Mouse (Mus musculus): ENCODE measurements around the gene Relch.
A peak's percentile ranks its signal among the peaks of the same experiment; 100 is the strongest.

Relch gene

GRCm38 (mm10) chr1:105795705-105796104 is 132.0 kb downstream of the Relch start:
- DNase-seq: no peak

GRCm38 (mm10) chr1:105800570-105800969 is 136.9 kb downstream of the Relch start:
- DNase-seq: no peak

DNA sequence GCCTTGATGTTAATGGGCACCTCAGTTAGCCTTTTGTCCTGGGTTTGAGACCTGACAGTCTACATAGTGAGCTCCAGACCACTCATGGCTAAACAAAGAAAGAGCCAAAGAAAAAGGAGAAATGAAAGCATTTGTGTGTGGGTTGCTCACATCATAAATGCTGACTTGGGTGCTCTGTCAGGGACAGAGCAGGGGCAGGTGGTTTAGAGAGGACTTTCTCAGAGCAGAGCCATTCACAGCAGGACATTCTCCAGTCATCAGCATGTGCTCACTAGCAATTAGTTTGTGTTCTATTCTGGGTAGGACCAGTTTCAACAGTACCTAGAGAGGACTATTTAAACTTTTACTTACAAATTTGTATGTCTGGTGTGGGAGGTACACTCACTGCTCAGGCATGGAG is 137.6 kb downstream of the Relch start:
- DNase-seq: peak in 1 of 2 experiments; percentile 1

DNA sequence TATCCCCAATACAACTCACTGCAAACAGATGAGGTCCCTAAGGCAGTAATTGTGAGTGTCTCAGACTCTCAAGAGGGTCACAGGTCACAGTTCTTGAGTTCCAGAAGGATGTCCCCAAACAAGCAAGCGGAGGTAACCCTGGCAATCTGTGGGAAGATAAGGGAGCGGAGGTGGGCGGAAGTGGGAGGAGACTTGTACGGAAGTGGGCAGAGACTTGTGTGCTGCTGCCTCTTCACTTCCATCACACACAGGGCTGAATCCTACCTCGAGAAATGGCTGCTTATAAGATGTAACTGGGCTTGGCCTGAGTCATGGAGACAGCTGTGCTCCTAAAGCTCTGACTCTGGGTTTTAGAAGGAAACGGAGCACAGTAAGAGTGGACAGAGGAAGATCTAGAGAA is 139.3 kb downstream of the Relch start:
- DNase-seq: peak; percentile 7 to 10

GRCm38 (mm10) chr1:105804285-105804684 is 140.6 kb downstream of the Relch start:
- DNase-seq: no peak
